Mouse (Mus musculus): ENCODE results near the gene Crx. TPM values are rescaled to one million over a fixed set of nuclear protein-coding genes. Genes with fewer than 3 reads are reported as not detected.
"Not testable (repeated sequence)": the region's sequence is repeated elsewhere in the genome, so short reads cannot be mapped to it uniquely, and the experiment has no call there.

The Crx gene
- not detected for total RNA-seq (2021)

- no peak for DNase-seq (ENCODE audit: extremely low spot score in 1 of 2, low spot score in 2 of 2)
- intact Hi-C loops (cut with DNase I), result no loop called here
Measured at GRCm38 (mm10) chr7:15879756-15880155, at the start of gene Crx. Gene Crx (minus strand): TSS chr7:15879968.

- intact Hi-C loops (cut with DNase I), result no loop called here
- peak; percentile 90 to 96 for DNase-seq (ENCODE audit: extremely low spot score in 1 of 2, low spot score in 2 of 2)
Measured at GRCm38 (mm10) chr7:15922220-15922773, 42.5 kb upstream of the Crx start, which contains the start of gene Selenow. Gene Selenow (minus strand): TSS chr7:15922402.

- intact Hi-C loops (cut with DNase I), result no loop called here
- DNase-seq (ENCODE audit: extremely low spot score in 1 of 2, low spot score in 2 of 2), result peak in 1 of 2 experiments; percentile 45
Measured at GRCm38 (mm10) chr7:15921796-15922195, 42.0 kb upstream of the Crx start.

- intact Hi-C loops (cut with DNase I), result no loop called here
- no peak for DNase-seq (ENCODE audit: extremely low spot score in 1 of 2, low spot score in 2 of 2)
Measured at GRCm38 (mm10) chr7:15920645-15921190, 41.0 kb upstream of the Crx start.

- DNase-seq (ENCODE audit: extremely low spot score in 1 of 2, low spot score in 2 of 2), result no peak
- intact Hi-C loops (cut with DNase I), result no loop called here
Measured at GRCm38 (mm10) chr7:15919947-15920346, 40.2 kb upstream of the Crx start.

GRCm38 (mm10) chr7:15918371-15918770 lies 38.6 kb upstream of the Crx start:
- intact Hi-C loops (cut with DNase I), result no loop called here
- peak in 1 of 2 experiments; percentile 53 for DNase-seq (ENCODE audit: extremely low spot score in 1 of 2, low spot score in 2 of 2)

- intact Hi-C loops (cut with DNase I), result no loop called here
- DNase-seq (ENCODE audit: extremely low spot score in 1 of 2, low spot score in 2 of 2), result no peak
Measured at GRCm38 (mm10) chr7:15916996-15917395, 37.2 kb upstream of the Crx start.

- intact Hi-C loops (cut with DNase I), result no loop called here
- no peak for DNase-seq (ENCODE audit: extremely low spot score in 1 of 2, low spot score in 2 of 2)
Measured at GRCm38 (mm10) chr7:15916134-15916723, 36.5 kb upstream of the Crx start.

GRCm38 (mm10) chr7:15915695-15916094 lies 35.9 kb upstream of the Crx start:
- intact Hi-C loops (cut with DNase I); DNase-seq (ENCODE audit: extremely low spot score in 1 of 2, low spot score in 2 of 2): not testable (repeated sequence)

GRCm38 (mm10) chr7:15914751-15915150 lies 35.0 kb upstream of the Crx start:
- DNase-seq (ENCODE audit: extremely low spot score in 1 of 2, low spot score in 2 of 2), result no peak
- intact Hi-C loops (cut with DNase I), result no loop called here

GRCm38 (mm10) chr7:15914252-15914651 lies 34.5 kb upstream of the Crx start:
- intact Hi-C loops (cut with DNase I), result no loop called here

GRCm38 (mm10) chr7:15912183-15912582 lies 32.4 kb upstream of the Crx start:
- intact Hi-C loops (cut with DNase I), result loop anchor here (2.0 kb wide), 1 partner anchor 51 kb away; no protein-coding TSS in a partner anchor
- peak in 1 of 2 experiments; percentile 86 for DNase-seq (ENCODE audit: extremely low spot score in 1 of 2, low spot score in 2 of 2)

More at GRCm38 (mm10) chr7:15914252-15914651, 34.5 kb upstream of the Crx start:
- DNase-seq (ENCODE audit: extremely low spot score in 1 of 2, low spot score in 2 of 2), result no peak

- intact Hi-C loops (cut with DNase I), result no loop called here
- DNase-seq (ENCODE audit: extremely low spot score in 1 of 2, low spot score in 2 of 2), result no peak
Measured at GRCm38 (mm10) chr7:15910521-15910920, 30.8 kb upstream of the Crx start.

- no peak for DNase-seq (ENCODE audit: extremely low spot score in 1 of 2, low spot score in 2 of 2)
- intact Hi-C loops (cut with DNase I), result no loop called here
Measured at GRCm38 (mm10) chr7:15907971-15908590, 28.3 kb upstream of the Crx start.

- no peak for DNase-seq (ENCODE audit: extremely low spot score in 1 of 2, low spot score in 2 of 2)
- intact Hi-C loops (cut with DNase I), result no loop called here
Measured at GRCm38 (mm10) chr7:15906602-15907001, 26.8 kb upstream of the Crx start.

GRCm38 (mm10) chr7:15905861-15906260 lies 26.1 kb upstream of the Crx start:
- DNase-seq (ENCODE audit: extremely low spot score in 1 of 2, low spot score in 2 of 2), result no peak
- intact Hi-C loops (cut with DNase I), result no loop called here

GRCm38 (mm10) chr7:15901366-15902048 lies 21.7 kb upstream of the Crx start:
- intact Hi-C loops (cut with DNase I), result no loop called here

GRCm38 (mm10) chr7:15894251-15894650 lies 14.5 kb upstream of the Crx start:
- intact Hi-C loops (cut with DNase I), result no loop called here
- no peak for DNase-seq (ENCODE audit: extremely low spot score in 1 of 2, low spot score in 2 of 2)

More at GRCm38 (mm10) chr7:15901366-15902048, 21.7 kb upstream of the Crx start:
- DNase-seq (ENCODE audit: extremely low spot score in 1 of 2, low spot score in 2 of 2), result no peak

GRCm38 (mm10) chr7:15884127-15884526 lies 4.4 kb upstream of the Crx start:
- intact Hi-C loops (cut with DNase I), result no loop called here
- no peak for DNase-seq (ENCODE audit: extremely low spot score in 1 of 2, low spot score in 2 of 2)
